Mouse (Mus musculus): Measurements from ENCODE around the gene Gm11096. TPM values are rescaled to one million over a fixed set of nuclear protein-coding genes. Genes with fewer than 3 reads are reported as not detected.
A peak's percentile ranks its signal among the peaks of the same experiment; 100 is the strongest.

Gm11096 gene
- total RNA-seq, 2 experiments from 2014 or later, result not detected

DNA sequence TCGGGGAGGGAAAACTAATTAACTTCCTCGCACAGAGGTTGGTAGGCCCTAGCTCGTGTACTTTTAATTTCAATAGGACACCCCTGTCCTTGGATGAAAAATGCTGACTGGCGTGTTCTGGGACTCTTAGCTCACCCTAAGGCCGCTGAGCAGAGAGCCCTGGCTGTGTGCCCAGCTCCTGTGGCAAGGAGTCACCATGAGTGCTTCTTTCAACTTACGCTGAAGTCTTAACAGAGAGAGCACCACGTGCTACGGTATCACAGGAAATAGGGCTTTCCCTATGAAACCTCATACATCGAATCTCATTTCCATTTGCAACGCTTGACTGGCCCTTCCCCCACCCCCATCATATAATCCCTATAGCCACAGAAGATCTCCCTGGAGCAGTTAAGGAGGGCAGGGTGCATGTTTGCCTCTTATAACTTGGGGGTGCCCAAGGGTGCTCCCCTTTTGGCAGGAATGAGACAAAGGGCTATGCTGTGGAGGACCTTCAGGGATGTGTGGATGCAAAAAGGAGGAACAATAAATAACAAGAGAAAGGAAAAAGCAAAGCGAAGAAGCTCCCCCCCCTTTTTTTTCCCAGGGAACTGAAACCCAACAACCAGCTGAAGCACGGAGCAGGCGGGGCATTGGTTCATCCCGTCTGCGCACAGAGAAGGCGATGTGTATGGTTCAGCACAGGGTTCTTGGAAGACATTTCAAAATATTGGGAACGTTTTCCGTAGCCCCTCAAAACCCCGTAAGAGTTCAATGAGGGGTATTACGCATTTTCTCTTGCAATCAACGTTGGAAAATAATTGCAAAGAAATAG is 39.0 kb downstream of the Gm11096 start:
- DNase-seq, result peak; percentile 92

DNA sequence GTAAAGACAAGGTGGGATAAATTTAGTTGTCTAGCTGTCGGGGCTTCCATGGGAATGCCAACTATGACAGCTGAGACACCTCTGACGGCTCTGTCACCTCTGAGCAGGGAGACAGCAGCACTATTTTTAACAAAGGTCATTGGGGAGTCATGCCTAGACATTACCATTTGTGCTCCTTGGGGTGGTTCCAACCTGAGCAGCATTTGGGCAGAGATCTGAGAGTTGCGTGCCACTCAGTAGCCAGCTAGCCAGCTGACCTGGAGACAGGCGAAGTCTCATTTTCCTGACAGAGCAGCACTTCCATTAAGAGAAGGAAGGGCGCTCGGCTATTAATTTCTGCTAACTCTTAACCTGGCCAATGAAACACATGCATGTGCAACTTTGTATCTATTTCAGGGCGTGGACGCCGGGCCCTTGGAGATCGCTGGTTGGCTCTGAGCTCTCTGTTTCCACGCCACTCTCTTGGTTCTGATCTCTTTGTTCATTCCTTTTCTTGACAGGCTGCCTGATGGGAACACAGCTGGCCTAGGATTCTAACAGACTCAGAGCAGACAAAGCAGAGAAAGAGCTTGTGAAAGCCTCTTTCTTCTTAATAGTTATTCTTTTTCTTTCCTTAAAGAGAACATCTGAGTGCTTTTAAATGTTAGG is 40.4 kb downstream of the Gm11096 start:
- peak; percentile 54 for DNase-seq

DNA sequence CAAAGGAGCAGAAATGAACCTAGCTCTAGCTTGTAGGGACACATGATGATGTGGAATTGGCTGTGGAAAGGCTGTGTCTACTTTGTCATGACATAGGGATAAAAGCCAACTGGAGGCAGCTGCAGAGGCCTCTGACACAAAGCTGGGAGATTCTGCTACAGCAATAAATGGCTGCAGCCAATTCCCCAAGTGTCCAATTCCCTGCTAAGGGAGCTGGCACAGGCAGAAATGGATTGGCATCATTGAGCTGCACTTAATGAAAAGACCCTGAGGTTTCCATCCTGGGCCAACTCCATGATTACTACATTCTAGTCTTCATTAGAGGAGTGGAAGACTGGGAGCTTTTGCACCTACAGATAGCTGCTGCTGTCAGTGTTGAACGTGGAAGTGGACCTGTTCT is 44.8 kb downstream of the Gm11096 start:
- DNase-seq, result no peak
